Mouse (Mus musculus) ES-E14 (cell line): ENCODE results near the gene Trmt44. TPM values are rescaled to one million over a fixed set of nuclear protein-coding genes. Genes with fewer than 3 reads are reported as not detected.

Experiments
- DNase-seq: peaks from one replicate; pipeline ENCODE4 v3.0.0-alpha.2; 2013; ENCODE audit warnings: low read depth, low spot score
- H3K27ac ChIP-seq: 2 replicates; pipeline ENCODE4 v1.5.1; 2012; ENCODE audit warnings: low read depth, mild to moderate bottlenecking, low read length, moderate library complexity, mixed read lengths; ENCODE audit not compliant: poor library complexity, insufficient read depth, severe bottlenecking
- H3K36me3 ChIP-seq: 2 replicates; pipeline ENCODE4 v1.6.1; 2012; ENCODE audit warnings: mild to moderate bottlenecking, low read length, moderate library complexity, mixed read lengths; ENCODE audit not compliant: control insufficient read depth, poor library complexity, insufficient read depth, severe bottlenecking
- H3K4me1 ChIP-seq, 2 experiments: fragments of 150-350 bp in 1 of 2; sonication (generic) in 1 of 2; 2 replicates each; pipeline ENCODE4 v1.6.1; 2012; ENCODE audit warnings: low read length in 2 of 2, mild to moderate bottlenecking in 1 of 2, mixed read lengths in 1 of 2; ENCODE audit not compliant: control insufficient read depth in 2 of 2, insufficient read depth in 2 of 2, poor library complexity in 1 of 2
- H3K4me3 ChIP-seq, 2 experiments: fragments of 150-350 bp in 1 of 2; sonication (generic) in 1 of 2; 2 replicates each; pipeline ENCODE4 v1.5.1; 2012; ENCODE audit warnings: low read length in 2 of 2, low read depth in 1 of 2, mild to moderate bottlenecking in 1 of 2, mixed read lengths in 1 of 2; ENCODE audit not compliant: insufficient read depth in 1 of 2, poor library complexity in 1 of 2, severe bottlenecking in 1 of 2
- H3K9ac ChIP-seq: 2 replicates; pipeline ENCODE4 v1.6.1; 2012; ENCODE audit warnings: low read depth, mild to moderate bottlenecking, low read length, mixed read lengths; ENCODE audit not compliant: poor library complexity, insufficient read depth, severe bottlenecking
- H3K9me3 ChIP-seq: fragments of 150-350 bp; sonication (generic); 2 replicates; pipeline ENCODE4 v1.6.1; 2012; ENCODE audit warnings: low read depth, mild to moderate bottlenecking, low read length; ENCODE audit not compliant: control insufficient read depth, insufficient read depth
- CHD2 ChIP-seq: IDR thresholded peaks from 2 replicates; pipeline ENCODE4 v1.6.1; 2014; ENCODE audit warnings: mild to moderate bottlenecking, low read depth, low read length, inconsistent platforms
- HCFC1 ChIP-seq: IDR thresholded peaks from 2 replicates; pipeline ENCODE4 v1.6.1; 2012; ENCODE audit warnings: low read length, inconsistent platforms, borderline replicate concordance; ENCODE audit not compliant: insufficient read depth
- MAFK ChIP-seq: IDR thresholded peaks from 2 replicates; pipeline ENCODE4 v1.6.1; 2014; ENCODE audit warnings: mild to moderate bottlenecking, low read depth, low read length, inconsistent platforms; ENCODE audit not compliant: insufficient read depth
- ZC3H11A ChIP-seq: IDR thresholded peaks from 2 replicates; pipeline ENCODE4 v1.6.1; 2012; ENCODE audit warnings: low read depth, mild to moderate bottlenecking, inconsistent platforms, low read length, borderline replicate concordance
- ZNF384 ChIP-seq: IDR thresholded peaks from 2 replicates; pipeline ENCODE4 v1.6.1; 2012; ENCODE audit warnings: low read depth, low read length, inconsistent platforms
- in situ Hi-C, 2 experiments: fragments of 600-800 bp; cut with MboI; formaldehyde crosslinking; loops; one replicate each; pipeline ENCODE4 v1.15.1; 2025; ENCODE audit warnings: low sequenced_read_pairs in 2 of 2, inconsistent platforms in 1 of 2; ENCODE audit not compliant: unreplicated experiment in 2 of 2
- total RNA-seq: library from RNA; depleted of rRNA; stranded (reverse); fragments of 300-350 nt; gene quantifications from 2 replicates; pipeline ENCODE4 v1.2.3, GENCODE M21; 2012

The Trmt44 gene
- total RNA-seq, 1 experiment = 15.1 TPM

DNA sequence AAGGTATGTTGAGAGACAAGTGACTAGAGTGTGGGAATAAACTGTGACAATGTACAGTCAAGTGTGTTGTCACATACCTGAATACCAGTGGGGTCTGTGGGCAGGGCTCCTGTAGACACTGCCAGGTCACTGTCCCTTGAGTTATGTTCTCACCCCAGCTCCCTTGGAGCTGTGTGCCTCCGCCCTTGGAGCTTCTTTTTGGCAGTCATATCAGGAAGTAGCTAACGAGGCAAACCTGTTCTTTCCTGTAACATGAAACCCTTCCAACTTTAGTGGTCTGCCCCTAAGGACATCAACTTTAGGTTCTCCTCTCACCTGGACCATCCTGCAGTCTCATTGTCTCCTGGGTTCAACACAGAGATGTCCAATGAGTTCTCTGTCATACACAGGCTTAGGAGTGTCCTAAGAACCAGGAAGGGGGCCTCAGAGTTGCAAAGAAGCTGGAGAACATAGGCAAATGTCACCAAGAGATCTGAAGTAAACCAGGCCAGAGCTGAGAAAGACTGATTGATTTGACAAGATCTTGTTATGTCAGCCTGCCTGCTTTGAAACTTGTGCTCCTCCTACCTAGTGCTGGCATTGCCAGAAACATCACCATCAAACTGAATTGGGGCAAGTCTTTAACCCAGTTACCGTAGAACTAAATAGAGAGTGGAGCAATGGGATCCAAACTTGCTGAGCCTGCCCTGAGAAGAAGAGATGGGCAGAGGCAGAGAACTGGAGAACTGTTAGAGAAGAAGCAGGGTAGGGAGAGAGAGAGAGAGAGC lies 5.5 kb upstream of the Trmt44 start:
- no peaks in the 10 kb centered on the region for H3K36me3 ChIP-seq
- no peak for DNase-seq
- H3K27ac ChIP-seq = no peak overlapping the region
- no peak overlapping the region for H3K4me3 ChIP-seq
- H3K9me3 ChIP-seq = no peaks in the 10 kb centered on the region
- TF ChIP-seq HCFC1 (no peak), MAFK (no peak), ZNF384 (no peak), ZC3H11A (no peak), CHD2 (no peak)
- no peak overlapping the region for H3K9ac ChIP-seq
- in situ Hi-C loops = no loop called here
- 0 out of 4 replicates have a peak, but pooled peaks cover 0 to 1% of the 10 kb centered on the region in 2 experiments for H3K4me1 ChIP-seq

DNA sequence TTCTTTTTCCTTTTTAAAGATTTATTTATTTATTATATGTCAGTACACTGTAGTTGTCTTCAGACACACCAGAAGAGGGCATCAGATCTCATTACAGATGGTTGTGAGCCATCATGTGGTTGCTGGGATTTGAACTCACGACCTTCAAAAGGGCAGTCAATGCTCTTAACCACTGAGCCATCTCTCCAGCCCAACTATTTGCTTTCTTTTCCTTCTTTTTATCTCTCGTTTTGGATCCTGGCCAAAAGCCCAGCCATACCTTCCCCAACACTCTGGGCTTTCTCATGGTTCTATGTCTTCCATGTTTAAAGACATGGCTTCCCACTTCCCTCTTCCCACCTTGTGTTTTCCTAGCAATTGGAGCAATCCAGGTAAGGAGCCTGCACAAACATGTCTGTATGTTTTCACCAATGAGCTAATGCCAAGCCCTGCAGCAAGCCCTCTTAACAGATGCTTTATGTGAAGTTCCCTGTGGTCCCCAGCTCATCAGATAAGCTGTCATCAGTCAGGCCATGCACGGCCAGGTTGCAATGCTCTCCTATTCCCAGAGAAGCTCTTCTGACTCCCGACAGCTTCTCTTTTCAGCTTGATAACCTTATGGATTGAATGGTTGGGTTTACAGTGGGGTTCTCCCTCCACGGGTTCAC lies 4.5 kb upstream of the Trmt44 start:
- TF ChIP-seq ZNF384 (no peak), CHD2 (no peak), MAFK (no peak), HCFC1 (no peak), ZC3H11A (no peak)
- in situ Hi-C loops = no loop called here
- H3K9ac ChIP-seq = no peak overlapping the region
- H3K27ac ChIP-seq = no peak overlapping the region
- H3K4me1 ChIP-seq = 0 out of 4 replicates have a peak, but pooled peaks cover 0 to 1% of the 10 kb centered on the region in 2 experiments
- H3K9me3 ChIP-seq = no peaks in the 10 kb centered on the region
- no peak overlapping the region for H3K4me3 ChIP-seq
- H3K36me3 ChIP-seq = no peaks in the 10 kb centered on the region
- DNase-seq = no peak

DNA sequence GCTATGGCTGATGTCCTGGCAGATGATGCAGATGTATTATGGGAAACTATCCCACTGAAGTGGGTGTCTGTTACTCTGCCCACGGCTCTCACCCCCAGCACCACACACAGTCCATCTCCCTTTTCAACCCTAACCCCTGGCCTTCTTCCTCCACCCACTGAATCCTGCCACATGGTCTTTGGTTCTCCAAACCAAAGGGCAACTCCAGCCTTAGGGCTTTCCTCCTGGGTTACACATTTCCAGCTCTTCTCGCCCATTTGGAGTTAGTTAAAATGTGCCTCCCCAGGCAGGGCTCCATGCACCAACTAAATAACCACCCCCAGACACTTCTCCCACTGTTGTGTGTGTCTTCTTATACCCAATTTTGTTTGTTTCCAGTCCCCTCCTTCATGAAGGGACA lies 3.5 kb upstream of the Trmt44 start:
- TF ChIP-seq ZNF384 = no peak
- TF ChIP-seq CHD2 = no peak
- no peak for TF ChIP-seq MAFK
- no peak for TF ChIP-seq HCFC1
- no peak for TF ChIP-seq ZC3H11A
- in situ Hi-C loops = no loop called here
- DNase-seq = no peak

DNA sequence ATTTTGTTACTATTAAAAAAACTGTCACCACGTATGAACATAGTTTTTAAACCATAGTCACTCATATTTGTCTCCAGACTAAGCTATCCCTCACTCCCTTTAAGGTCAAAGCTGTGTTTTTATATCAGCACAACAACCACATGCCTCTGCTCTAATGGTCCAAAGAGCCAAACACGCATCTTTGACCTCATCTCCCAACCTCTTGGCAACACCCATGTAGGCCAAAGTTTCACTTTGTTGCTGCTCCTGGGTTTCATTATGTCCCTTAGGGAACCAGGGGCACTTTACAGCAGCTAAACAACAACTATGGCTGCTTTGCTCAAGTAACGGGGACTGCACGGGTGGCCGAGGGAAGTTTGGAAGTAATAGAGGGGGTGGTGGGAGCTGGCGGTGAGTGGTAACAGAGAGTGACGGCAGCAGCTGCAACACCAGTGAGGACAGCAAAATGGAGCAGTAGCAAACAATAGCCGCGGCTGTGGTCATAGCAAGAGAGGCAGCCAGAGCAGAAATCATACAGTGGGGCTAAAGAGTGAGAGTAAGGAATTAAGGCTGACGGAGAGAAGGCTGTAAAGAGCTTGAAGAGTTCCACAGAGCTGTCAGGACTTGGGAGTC lies 1.6 kb upstream of the Trmt44 start:
- TF ChIP-seq CHD2 (no peak), HCFC1 (no peak), ZC3H11A (no peak), MAFK (no peak), ZNF384 (no peak)
- H3K36me3 ChIP-seq = peaks cover 7% of the 10 kb centered on the region; the same call in 1 of the 2 replicates
- in situ Hi-C loops = no loop called here

More for the DNA sequence above, 3.5 kb upstream of the Trmt44 start:
- H3K4me3 ChIP-seq = no peak overlapping the region
- no peaks in the 10 kb centered on the region; the same call in 1 of the 2 replicates for H3K36me3 ChIP-seq
- no peak overlapping the region for H3K9ac ChIP-seq
- H3K9me3 ChIP-seq = no peaks in the 10 kb centered on the region
- H3K4me1 ChIP-seq = peaks cover 0 to 4% of the 10 kb centered on the region in 2 experiments; a peak in 1 of 4 replicates
- no peak overlapping the region for H3K27ac ChIP-seq

More for the DNA sequence above, 1.6 kb upstream of the Trmt44 start:
- no peaks in the 10 kb centered on the region for H3K9me3 ChIP-seq
- no peak for DNase-seq
- H3K9ac ChIP-seq = no peak overlapping the region
- H3K4me3 ChIP-seq = no peak overlapping the region
- H3K27ac ChIP-seq = no peak overlapping the region; the same call in 1 of the 2 replicates
- peaks cover 0 to 4% of the 10 kb centered on the region in 2 experiments; a peak in 1 of 4 replicates for H3K4me1 ChIP-seq
